Mouse (Mus musculus) cerebellum, adult 2 months (tissue): ENCODE measurements around the gene Serpinb1c.

ENCODE experiments used
- CTCF ChIP-seq: fragments of 200-500 bp; IDR thresholded peaks from 2 replicates; pipeline ENCODE4 v1.5.1; 2011; ENCODE audit warnings: low read depth, mild to moderate bottlenecking, control low read depth, low read length, moderate library complexity, borderline replicate concordance; ENCODE audit not compliant: insufficient read depth
- POLR2A ChIP-seq: fragments of 200-500 bp; IDR thresholded peaks from 2 replicates; pipeline ENCODE4 v1.6.1; 2011; ENCODE audit warnings: low read length, control low read depth, borderline replicate concordance; ENCODE audit not compliant: insufficient read depth

- no peak for TF ChIP-seq POLR2A
- TF ChIP-seq CTCF, result no peak
These were observed 24.6 kb upstream of the Serpinb1c start for GRCm38 (mm10) chr13:32922622-32923021.
